Mouse (Mus musculus) left cerebral cortex, postnatal 4 days (tissue): ENCODE measurements around the gene Gmps. TPM values are rescaled to one million over a fixed set of nuclear protein-coding genes. Genes with fewer than 3 reads are reported as not detected.
A peak's percentile ranks its signal among the peaks of the same experiment; 100 is the strongest.

ENCODE experiments used
- DNase-seq: peaks from one replicate; pipeline ENCODE4 v3.0.0-alpha.2; 2022
- intact Hi-C: fragments of 180-260 bp; cut with DNase I; formaldehyde crosslinking; loops from one replicate; pipeline ENCODE4 v1.15.1; 2025
- total RNA-seq, 2 experiments: library from RNA; stranded (reverse); gene quantifications; 2 replicates each; pipeline ENCODE4 v1.2.3; 2021

The Gmps gene
- 10 to 100 TPM; 47.1 to 47.8 TPM for total RNA-seq

GRCm38 (mm10) chr3:63975955-63976908 is at the start of gene Gmps:
Gene Gmps, plus strand, starts transcription at chr3:63976106.
- intact Hi-C loops: loop anchor here (10.0 kb wide), 1 partner anchor 819 kb away; no protein-coding TSS in a partner anchor
- peak; percentile 91 for DNase-seq

- intact Hi-C loops: no loop called here
- peak; percentile 92 for DNase-seq
Observed at GRCm38 (mm10) chr3:63928878-63929859, 46.7 kb upstream of the Gmps start, which contains the start of gene E130311K13Rik. Gene E130311K13Rik, minus strand, starts transcription at chr3:63929472.

GRCm38 (mm10) chr3:63938928-63939327 is 37.0 kb upstream of the Gmps start:
- intact Hi-C loops: no loop called here

GRCm38 (mm10) chr3:63941204-63941850 is 34.6 kb upstream of the Gmps start:
- DNase-seq: no peak
- intact Hi-C loops: no loop called here

More at GRCm38 (mm10) chr3:63938928-63939327, 37.0 kb upstream of the Gmps start:
- DNase-seq: peak; percentile 7

- DNase-seq: no peak
- intact Hi-C loops: no loop called here
Observed at GRCm38 (mm10) chr3:63949837-63950236, 26.1 kb upstream of the Gmps start.

GRCm38 (mm10) chr3:63963421-63964099 is 12.3 kb upstream of the Gmps start:
- intact Hi-C loops: no loop called here
- DNase-seq: peak; percentile 3

- peak; percentile 99 for DNase-seq
- intact Hi-C loops: no loop called here
Observed at GRCm38 (mm10) chr3:63964100-63964921, 11.6 kb upstream of the Gmps start, which contains the start of gene Slc33a1. Gene Slc33a1, minus strand, starts transcription at chr3:63964768.

GRCm38 (mm10) chr3:63964922-63965249 is 11.0 kb upstream of the Gmps start:
- intact Hi-C loops: no loop called here
- no peak for DNase-seq

- intact Hi-C loops: no loop called here
- DNase-seq: no peak
Observed at GRCm38 (mm10) chr3:63965929-63966328, 10.0 kb upstream of the Gmps start.

- no peak for DNase-seq
- intact Hi-C loops: loop anchor here (10.0 kb wide), 1 partner anchor 817 kb away; no protein-coding TSS in a partner anchor
Observed at GRCm38 (mm10) chr3:63977895-63978294, 2.0 kb downstream of the Gmps start.

GRCm38 (mm10) chr3:63986656-63987055 is 10.8 kb downstream of the Gmps start:
- DNase-seq: no peak
- intact Hi-C loops: no loop called here

GRCm38 (mm10) chr3:63988722-63989440 is 13.0 kb downstream of the Gmps start:
- DNase-seq: no peak
- intact Hi-C loops: no loop called here

- DNase-seq: no peak
- intact Hi-C loops: no loop called here
Observed at GRCm38 (mm10) chr3:64021436-64021835, 45.5 kb downstream of the Gmps start.

- DNase-seq: no peak
- intact Hi-C loops: no loop called here
Observed at GRCm38 (mm10) chr3:64021867-64022266, 46.0 kb downstream of the Gmps start.

- DNase-seq: no peak
- intact Hi-C loops: no loop called here
Observed at GRCm38 (mm10) chr3:64029846-64030245, 53.9 kb downstream of the Gmps start.

GRCm38 (mm10) chr3:64038136-64038841 is 62.4 kb downstream of the Gmps start:
- intact Hi-C loops: no loop called here
- DNase-seq: no peak
